Mouse (Mus musculus): ENCODE data around the gene 1700013F07Rik. TPM values are rescaled to one million over a fixed set of nuclear protein-coding genes. Genes with fewer than 3 reads are reported as not detected.

The 1700013F07Rik gene
- polyA plus RNA-seq, 1 experiment from 2014 or later = 4.4 TPM

DNA sequence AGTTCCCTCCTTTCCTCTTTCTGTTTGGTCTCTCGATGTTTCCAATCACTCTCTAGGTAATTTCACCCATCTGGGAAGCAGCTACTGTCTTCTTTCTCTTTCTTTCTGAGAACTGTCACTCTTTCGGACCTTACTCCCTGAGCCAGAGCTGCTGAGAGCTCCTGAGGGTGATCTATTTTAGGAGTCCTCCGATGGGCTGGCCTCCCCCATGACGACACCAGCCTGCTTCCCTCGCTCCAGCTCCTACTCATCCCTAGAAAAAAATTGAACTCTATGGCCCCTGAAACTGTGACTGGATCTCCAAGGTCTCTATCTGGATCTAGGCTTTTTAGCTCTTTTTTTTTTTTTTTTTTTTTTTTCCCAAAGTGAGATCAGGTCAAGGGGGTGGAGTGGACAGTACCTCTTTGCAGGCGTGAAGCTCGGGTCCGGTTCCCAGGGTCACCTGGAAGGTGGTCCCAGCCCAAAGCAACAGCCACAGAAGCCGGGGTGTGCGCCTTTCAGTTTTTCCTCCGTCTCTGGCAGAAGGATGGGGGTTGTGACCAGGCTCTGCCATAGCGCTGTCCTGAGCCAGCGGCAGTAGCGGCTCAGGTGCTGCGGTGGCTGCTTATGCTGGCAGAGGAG lies 2.1 kb downstream of the 1700013F07Rik start:
- no peaks in the 10 kb centered on the region for H3K36me3 ChIP-seq (ENCODE audit: control insufficient read depth, insufficient read depth, low read length)
- peak overlapping the region; percentile 46 for H3K4me3 ChIP-seq (ENCODE audit: low read depth, low read length)
- peak overlapping the region; percentile 81 for H3K27ac ChIP-seq (ENCODE audit: low read length)
- H3K4me1 ChIP-seq (ENCODE audit: control insufficient read depth, insufficient read depth, low read length) = peaks cover 6% of the 10 kb centered on the region
- H3K4me2 ChIP-seq (ENCODE audit: low read length) = peak overlapping the region; percentile 74
- no peaks in the 10 kb centered on the region for H3K9me3 ChIP-seq (replicated peaks; ENCODE audit: control insufficient read depth, low read length, poor library complexity, severe bottlenecking)
- peak; percentile 3; the same call in 1 of the 2 replicates for ATAC-seq
- 3% methylated on average over 15 of the region's 15 CpGs for WGBS
- H3K27me3 ChIP-seq (ENCODE audit: control insufficient read depth, insufficient read depth, low read depth, low read length) = no peaks in the 10 kb centered on the region
- H3K9ac ChIP-seq (ENCODE audit: low read depth, low read length) = peak overlapping the region; percentile 59

DNA sequence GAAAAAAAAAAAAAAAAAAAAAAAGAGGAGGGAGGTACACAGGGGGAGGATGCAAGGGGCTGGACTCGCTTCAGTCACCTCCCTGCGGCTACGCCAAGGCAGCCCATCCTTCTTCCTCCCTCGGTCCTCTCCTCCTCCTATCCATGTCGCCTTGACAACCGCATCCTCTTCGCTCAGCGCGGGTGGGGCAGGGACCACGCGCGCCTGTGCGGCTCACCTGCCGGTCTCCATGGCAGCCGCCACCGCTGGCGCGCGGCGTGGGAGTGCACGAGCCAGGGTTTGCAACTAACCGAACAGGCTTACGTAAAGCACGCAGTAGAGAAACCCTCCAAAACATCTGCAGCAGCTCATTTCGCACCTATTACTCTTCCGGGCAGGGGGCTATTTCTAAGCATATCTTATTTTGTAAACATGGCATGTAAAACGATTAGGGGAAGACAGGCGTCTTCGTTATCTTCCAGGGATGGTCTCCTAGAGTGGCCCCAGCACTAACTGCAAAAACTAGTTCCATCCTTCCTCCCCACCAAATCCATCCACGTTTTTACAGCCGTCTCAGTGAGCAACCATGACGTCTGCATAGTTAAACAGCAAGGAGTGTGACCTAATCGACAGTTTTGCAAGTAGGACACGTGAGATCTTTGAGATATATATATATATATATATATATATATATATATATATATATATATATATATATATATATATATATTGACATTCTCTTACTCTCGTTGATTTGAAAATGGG lies 2.7 kb downstream of the 1700013F07Rik start, which contains the start of gene 5330417C22Rik:
Gene 5330417C22Rik (minus strand): TSS at position 20 of the 744 bp plus-strand sequence.
- peak within 1 kb of the TSS; percentile 81 for H3K27ac ChIP-seq (ENCODE audit: low read length)
- peak within 1 kb of the TSS; percentile 59 for H3K9ac ChIP-seq (ENCODE audit: low read depth, low read length)
- under 1% methylated on average over 35 of the region's 35 CpGs for WGBS
- no peaks in the 10 kb centered on the region for H3K36me3 ChIP-seq (ENCODE audit: control insufficient read depth, insufficient read depth, low read length)
- peaks cover 6% of the 10 kb centered on the region for H3K4me1 ChIP-seq (ENCODE audit: control insufficient read depth, insufficient read depth, low read length)
- H3K27me3 ChIP-seq (ENCODE audit: control insufficient read depth, insufficient read depth, low read depth, low read length) = no peaks in the 10 kb centered on the region
- no peaks in the 10 kb centered on the region for H3K9me3 ChIP-seq (replicated peaks; ENCODE audit: control insufficient read depth, low read length, poor library complexity, severe bottlenecking)
- H3K4me3 ChIP-seq (ENCODE audit: low read depth, low read length) = peak within 1 kb of the TSS; percentile 46
- H3K4me2 ChIP-seq (ENCODE audit: low read length) = peak within 1 kb of the TSS; percentile 74
- peak; percentile 98 for ATAC-seq

DNA sequence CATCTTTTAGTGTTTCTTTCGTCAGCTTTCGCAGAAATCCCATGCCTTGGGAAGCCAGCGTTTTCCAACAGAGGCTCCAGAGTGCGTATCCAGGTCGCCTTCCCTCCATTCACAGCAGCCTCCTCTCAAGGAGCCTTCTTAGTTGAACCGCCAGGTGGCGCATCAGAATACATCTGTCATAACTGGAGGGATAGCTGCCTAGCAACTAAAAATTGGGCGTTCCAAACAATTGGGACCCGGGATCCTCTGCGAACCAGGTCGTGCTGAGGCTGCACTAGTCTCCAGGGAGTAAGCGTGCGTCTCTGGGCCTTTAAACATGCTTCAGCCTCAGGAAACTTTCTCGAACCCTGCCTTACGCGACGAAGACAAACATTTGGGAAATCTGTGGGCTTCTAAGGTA lies 3.4 kb downstream of the 1700013F07Rik start:
- peak overlapping the region; percentile 29 for H3K4me3 ChIP-seq (ENCODE audit: low read depth, low read length)
- WGBS = 5% methylated on average over 17 of the region's 17 CpGs
- H3K27ac ChIP-seq (ENCODE audit: low read length) = peak overlapping the region; percentile 51
- H3K9me3 ChIP-seq (replicated peaks; ENCODE audit: control insufficient read depth, low read length, poor library complexity, severe bottlenecking) = no peaks in the 10 kb centered on the region
- H3K4me2 ChIP-seq (ENCODE audit: low read length) = peak overlapping the region; percentile 51
- peak overlapping the region; percentile 25; the same call in 1 of the 2 replicates for H3K9ac ChIP-seq (ENCODE audit: low read depth, low read length)
- peaks cover 6% of the 10 kb centered on the region for H3K4me1 ChIP-seq (ENCODE audit: control insufficient read depth, insufficient read depth, low read length)
- no peaks in the 10 kb centered on the region for H3K27me3 ChIP-seq (ENCODE audit: control insufficient read depth, insufficient read depth, low read depth, low read length)
- H3K36me3 ChIP-seq (ENCODE audit: control insufficient read depth, insufficient read depth, low read length) = no peaks in the 10 kb centered on the region
- ATAC-seq = peak; percentile 34

DNA sequence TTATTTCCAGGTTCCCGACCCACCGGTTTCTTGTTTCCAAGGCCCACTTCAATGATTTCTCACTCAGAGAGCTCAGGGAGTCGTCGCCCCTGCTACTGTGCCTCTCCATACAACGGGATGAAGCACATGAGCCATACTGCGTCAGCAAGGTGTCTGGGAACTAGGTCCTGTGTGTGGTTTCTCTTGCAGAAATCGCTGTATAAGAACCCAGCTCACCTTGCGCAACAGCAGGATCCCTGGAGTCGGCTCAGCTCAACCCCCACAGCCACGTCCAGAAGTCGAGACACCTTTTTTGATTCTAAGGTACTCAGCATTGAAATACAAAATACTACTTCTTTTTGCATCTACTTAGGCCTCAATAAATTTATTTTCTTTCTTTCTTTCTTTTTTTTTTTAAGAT lies 8.3 kb downstream of the 1700013F07Rik start:
- Histone ChIP-seq H3K36me3 (ENCODE audit: control insufficient read depth, insufficient read depth, low read length) (no peaks in the 10 kb centered on the region), H3K9ac (ENCODE audit: low read depth, low read length) (no peak overlapping the region), H3K4me1 (ENCODE audit: control insufficient read depth, insufficient read depth, low read length) (peaks cover 3% of the 10 kb centered on the region; the same call in 1 of the 2 replicates), H3K27me3 (ENCODE audit: control insufficient read depth, insufficient read depth, low read depth, low read length) (no peaks in the 10 kb centered on the region), H3K4me3 (ENCODE audit: low read depth, low read length) (no peak overlapping the region), H3K9me3 (replicated peaks; ENCODE audit: control insufficient read depth, low read length, poor library complexity, severe bottlenecking) (no peaks in the 10 kb centered on the region), H3K27ac (ENCODE audit: low read length) (no peak overlapping the region), H3K4me2 (ENCODE audit: low read length) (no peak overlapping the region)
- WGBS = 84% methylated on average over 11 of the region's 11 CpGs
- no peak for ATAC-seq

DNA sequence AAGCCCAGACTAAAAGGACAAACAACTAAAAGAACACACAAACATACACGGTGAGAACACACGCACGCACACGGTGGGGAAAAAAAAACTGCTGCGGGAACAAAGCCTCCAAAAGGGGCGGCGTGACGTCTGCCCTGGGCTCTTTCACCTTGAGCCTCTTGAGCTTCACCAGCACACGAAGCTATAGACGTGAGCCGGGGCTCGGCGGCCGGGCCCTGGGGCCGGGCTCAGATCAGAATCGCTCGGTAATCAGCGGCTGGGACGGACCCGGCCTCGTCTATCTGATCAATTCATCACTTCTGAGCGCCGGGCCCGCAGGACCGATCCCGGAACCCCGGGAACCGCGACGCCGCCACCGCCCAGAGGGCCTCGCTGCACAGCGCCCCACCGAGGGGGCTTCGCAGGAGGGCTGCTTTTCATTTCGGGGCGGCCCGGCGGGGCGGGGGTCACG lies 20.2 kb downstream of the 1700013F07Rik start:
- under 1% methylated on average over 42 of the region's 42 CpGs for WGBS
- H3K36me3 ChIP-seq (ENCODE audit: control insufficient read depth, insufficient read depth, low read length) = peaks cover 23% of the 10 kb centered on the region
- peak overlapping the region; percentile 89 for H3K4me3 ChIP-seq (ENCODE audit: low read depth, low read length)
- ATAC-seq = peak; percentile 77
- H3K9ac ChIP-seq (ENCODE audit: low read depth, low read length) = peak overlapping the region; percentile 99
- no peaks in the 10 kb centered on the region for H3K27me3 ChIP-seq (ENCODE audit: control insufficient read depth, insufficient read depth, low read depth, low read length)
- H3K27ac ChIP-seq (ENCODE audit: low read length) = peak overlapping the region; percentile 95
- peak overlapping the region; percentile 69 for H3K4me2 ChIP-seq (ENCODE audit: low read length)
- H3K4me1 ChIP-seq (ENCODE audit: control insufficient read depth, insufficient read depth, low read length) = peaks cover 4% of the 10 kb centered on the region; the same call in 1 of the 2 replicates
- H3K9me3 ChIP-seq (replicated peaks; ENCODE audit: control insufficient read depth, low read length, poor library complexity, severe bottlenecking) = no peaks in the 10 kb centered on the region

DNA sequence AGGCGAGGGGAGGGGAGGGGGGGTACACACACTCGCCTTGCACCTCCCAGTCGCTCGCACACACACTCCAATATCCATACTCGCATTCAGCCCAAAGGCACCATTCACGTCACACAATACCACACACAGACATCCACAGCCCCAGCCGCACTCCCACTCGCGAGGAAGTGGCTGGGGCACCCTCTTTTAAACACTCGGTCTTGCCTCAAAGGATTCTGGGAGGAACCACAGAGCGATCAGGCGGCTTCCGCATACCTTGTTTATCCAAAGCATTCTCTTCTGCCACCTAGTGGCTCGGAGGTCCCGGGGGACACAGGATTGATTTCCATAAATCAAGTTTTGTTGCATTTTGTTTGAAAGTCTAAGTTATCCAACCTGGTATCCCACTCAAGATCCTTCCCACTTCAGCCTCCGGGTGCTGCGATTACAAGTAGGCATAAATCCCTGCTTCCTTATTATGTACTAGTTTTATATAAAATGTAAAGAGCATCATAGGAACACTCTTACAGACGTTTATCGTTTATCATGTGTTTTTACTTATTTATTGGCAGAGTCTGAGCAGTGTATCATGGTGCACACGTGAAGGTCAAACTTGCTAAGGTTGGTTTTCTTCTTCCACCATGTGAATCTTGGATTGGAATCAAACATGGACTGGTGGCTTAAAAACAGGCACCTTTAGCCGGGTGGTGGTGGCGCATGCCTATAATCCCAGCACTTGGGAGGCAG lies 20.8 kb downstream of the 1700013F07Rik start:
- Histone ChIP-seq H3K27ac (ENCODE audit: low read length) (peak overlapping the region; percentile 95), H3K9me3 (replicated peaks; ENCODE audit: control insufficient read depth, low read length, poor library complexity, severe bottlenecking) (no peaks in the 10 kb centered on the region), H3K4me3 (ENCODE audit: low read depth, low read length) (peak overlapping the region; percentile 89), H3K4me1 (ENCODE audit: control insufficient read depth, insufficient read depth, low read length) (peaks cover 4% of the 10 kb centered on the region; the same call in 1 of the 2 replicates), H3K36me3 (ENCODE audit: control insufficient read depth, insufficient read depth, low read length) (peaks cover 23% of the 10 kb centered on the region), H3K4me2 (ENCODE audit: low read length) (peak overlapping the region; percentile 69), H3K27me3 (ENCODE audit: control insufficient read depth, insufficient read depth, low read depth, low read length) (no peaks in the 10 kb centered on the region), H3K9ac (ENCODE audit: low read depth, low read length) (peak overlapping the region; percentile 99)
- WGBS = 17% methylated on average over 22 of the region's 22 CpGs
- ATAC-seq = peak; percentile 97

DNA sequence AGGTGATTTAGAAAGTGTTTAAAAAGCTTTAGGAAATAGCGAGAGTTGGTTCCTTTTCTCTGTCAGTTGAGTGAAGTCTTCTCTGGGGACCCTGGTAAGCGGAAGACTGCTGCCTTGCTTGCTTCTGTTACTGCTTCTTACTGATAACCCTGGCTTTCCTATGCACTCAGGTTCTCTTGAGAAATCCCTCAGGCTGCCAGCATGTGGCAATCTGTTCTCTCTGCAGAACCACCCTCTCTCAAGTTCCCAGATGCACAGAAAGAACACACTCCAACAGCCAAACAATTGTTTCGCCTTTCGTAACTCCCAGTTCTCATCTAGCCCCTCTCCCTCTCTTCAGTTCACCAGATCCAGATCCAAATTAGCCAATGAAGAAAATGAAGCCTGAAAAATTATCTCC lies 23.9 kb downstream of the 1700013F07Rik start:
- H3K27ac ChIP-seq (ENCODE audit: low read length) = no peak overlapping the region
- no peak for ATAC-seq
- 97% methylated on average over 4 of the region's 4 CpGs for WGBS
- H3K36me3 ChIP-seq (ENCODE audit: control insufficient read depth, insufficient read depth, low read length) = peaks cover 26% of the 10 kb centered on the region
- H3K27me3 ChIP-seq (ENCODE audit: control insufficient read depth, insufficient read depth, low read depth, low read length) = no peaks in the 10 kb centered on the region
- H3K9me3 ChIP-seq (replicated peaks; ENCODE audit: control insufficient read depth, low read length, poor library complexity, severe bottlenecking) = no peaks in the 10 kb centered on the region
- H3K4me2 ChIP-seq (ENCODE audit: low read length) = no peak overlapping the region
- H3K4me1 ChIP-seq (ENCODE audit: control insufficient read depth, insufficient read depth, low read length) = peaks cover 15% of the 10 kb centered on the region
- H3K9ac ChIP-seq (ENCODE audit: low read depth, low read length) = no peak overlapping the region
- no peak overlapping the region for H3K4me3 ChIP-seq (ENCODE audit: low read depth, low read length)

DNA sequence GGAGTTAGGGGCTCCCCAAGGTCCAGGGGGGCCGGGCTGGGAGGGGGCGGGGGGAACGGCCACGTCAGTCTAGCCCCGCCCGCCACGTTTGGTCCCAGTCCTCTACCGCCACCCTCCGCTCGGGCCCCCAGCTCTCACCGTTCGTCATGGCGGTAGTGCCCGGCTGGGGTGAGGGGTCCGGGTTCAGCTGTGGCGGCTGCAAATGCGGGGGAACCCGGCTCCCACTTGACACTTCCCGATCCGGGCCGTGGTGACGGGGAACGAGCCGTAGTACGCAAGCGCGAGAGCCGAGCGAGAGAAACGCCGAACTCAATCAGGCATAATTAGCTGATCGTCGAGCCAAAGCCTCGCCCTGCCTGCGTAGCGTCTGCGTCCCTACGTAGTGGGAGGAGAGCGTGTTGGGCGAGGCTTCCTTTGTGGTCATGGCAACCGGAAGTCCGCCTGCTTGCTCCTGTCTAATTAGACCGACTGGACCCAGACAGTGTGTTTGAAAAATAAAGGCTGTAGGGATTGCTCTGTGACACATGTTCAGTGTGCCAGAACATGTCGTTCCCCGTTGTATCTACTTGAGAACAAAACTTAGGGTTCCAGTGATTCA lies 28.3 kb downstream of the 1700013F07Rik start, which contains the start of gene Tmem167b:
Gene Tmem167b (minus strand): TSS at position 334 of the 598 bp plus-strand sequence.
- H3K27ac ChIP-seq (ENCODE audit: low read length) = peak within 1 kb of the TSS; percentile 95
- H3K9me3 ChIP-seq (replicated peaks; ENCODE audit: control insufficient read depth, low read length, poor library complexity, severe bottlenecking) = no peaks in the 10 kb centered on the region
- no peaks in the 10 kb centered on the region for H3K27me3 ChIP-seq (ENCODE audit: control insufficient read depth, insufficient read depth, low read depth, low read length)
- peak within 1 kb of the TSS; percentile 88 for H3K9ac ChIP-seq (ENCODE audit: low read depth, low read length)
- under 1% methylated on average over 45 of the region's 45 CpGs for WGBS
- peaks cover 14% of the 10 kb centered on the region for H3K4me1 ChIP-seq (ENCODE audit: control insufficient read depth, insufficient read depth, low read length)
- peak within 1 kb of the TSS; percentile 89 for H3K4me2 ChIP-seq (ENCODE audit: low read length)
- H3K36me3 ChIP-seq (ENCODE audit: control insufficient read depth, insufficient read depth, low read length) = peaks cover 19% of the 10 kb centered on the region
- peak; percentile 98 for ATAC-seq
- peak within 1 kb of the TSS; percentile 88 for H3K4me3 ChIP-seq (ENCODE audit: low read depth, low read length)

Data from midbrain, embryonic 16.5 days (tissue).